Mouse (Mus musculus): ENCODE results near the gene Map4k2.

- TF ChIP-seq POLR2A (IDR thresholded peaks at IDR 0.05; ENCODE audit: low read depth, low read length) (no peak), CTCF (IDR thresholded peaks at IDR 0.05; ENCODE audit: borderline replicate concordance, insufficient read depth, low read length) (no peak)
Measured at GRCm38 (mm10) chr19:6384128-6384527, 43.2 kb downstream of the Map4k2 start, which contains the start of gene Pygm.

All from embryonic fibroblast, embryonic 13.5 days (primary cell).